Mouse (Mus musculus): ENCODE measurements around the gene Atp13a2. TPM values are rescaled to one million over a fixed set of nuclear protein-coding genes. Genes with fewer than 3 reads are reported as not detected.

Atp13a2 gene
- polyA plus RNA-seq, 1 experiment = 275 TPM

DNA sequence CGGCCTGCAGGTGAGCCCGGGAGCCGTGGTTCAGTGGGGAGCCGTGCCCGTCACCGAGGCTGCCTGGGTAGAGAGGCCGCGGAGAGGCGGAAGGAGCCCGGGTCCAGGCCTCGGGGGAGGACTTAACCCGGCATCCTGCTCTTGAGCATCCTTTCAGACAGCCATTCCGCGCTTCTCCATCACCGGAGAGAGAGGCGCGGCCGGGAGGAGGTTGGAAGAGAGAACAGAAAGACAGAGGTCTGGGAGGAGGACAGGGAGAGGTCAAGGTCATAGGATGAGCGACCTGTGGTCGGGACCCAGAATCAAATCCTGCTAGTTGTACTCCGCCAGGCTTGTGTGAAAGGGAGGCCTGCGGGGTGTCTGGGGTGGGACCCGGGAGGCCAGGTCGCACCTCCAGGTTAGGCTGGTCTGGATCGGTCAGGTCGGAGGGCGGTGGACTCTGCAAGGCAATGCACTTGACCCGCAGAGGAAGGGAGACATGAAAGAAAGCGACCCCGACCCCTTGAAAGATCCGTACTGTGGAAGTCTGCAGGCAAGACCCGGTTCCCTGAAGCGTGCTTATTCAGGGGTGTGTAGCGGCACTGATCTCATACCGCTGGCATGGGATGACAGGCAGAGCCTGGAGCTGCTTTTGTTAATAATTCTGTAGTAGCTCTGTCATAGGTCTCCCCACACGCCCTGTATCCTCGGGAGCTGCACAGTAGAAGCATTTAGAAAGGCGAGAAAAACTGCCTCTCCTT lies 25.0 kb upstream of the Atp13a2 start:
- no peaks in the 10 kb centered on the region for H3K27me3 ChIP-seq (ENCODE audit: control insufficient read depth, insufficient read depth, low read length)
- peak overlapping the region; percentile 87 for H3K27ac ChIP-seq (ENCODE audit: insufficient read depth, low read length)
- no peak for DNase-seq (ENCODE audit: low read depth in 1 of 2, low spot score in 2 of 2)
- TF ChIP-seq POLR2A (IDR thresholded peaks at IDR 0.05; ENCODE audit: low read depth, low read length) (no peak), CTCF (IDR thresholded peaks at IDR 0.05; ENCODE audit: extremely low read depth, insufficient read depth, insufficient read length, insufficient replicate concordance) (no peak)
- peaks cover 1% of the 10 kb centered on the region for H3K36me3 ChIP-seq (ENCODE audit: control insufficient read depth, insufficient read depth, low read length)
- peak overlapping the region; percentile 88 for H3K4me3 ChIP-seq (ENCODE audit: extremely low read depth, insufficient read depth, insufficient read length)
- H3K4me1 ChIP-seq (ENCODE audit: control insufficient read depth, insufficient read depth, insufficient read length) = peaks cover 10% of the 10 kb centered on the region; the same call in 1 of the 2 replicates
- WGBS = under 1% methylated on average over 38 of the region's 38 CpGs

DNA sequence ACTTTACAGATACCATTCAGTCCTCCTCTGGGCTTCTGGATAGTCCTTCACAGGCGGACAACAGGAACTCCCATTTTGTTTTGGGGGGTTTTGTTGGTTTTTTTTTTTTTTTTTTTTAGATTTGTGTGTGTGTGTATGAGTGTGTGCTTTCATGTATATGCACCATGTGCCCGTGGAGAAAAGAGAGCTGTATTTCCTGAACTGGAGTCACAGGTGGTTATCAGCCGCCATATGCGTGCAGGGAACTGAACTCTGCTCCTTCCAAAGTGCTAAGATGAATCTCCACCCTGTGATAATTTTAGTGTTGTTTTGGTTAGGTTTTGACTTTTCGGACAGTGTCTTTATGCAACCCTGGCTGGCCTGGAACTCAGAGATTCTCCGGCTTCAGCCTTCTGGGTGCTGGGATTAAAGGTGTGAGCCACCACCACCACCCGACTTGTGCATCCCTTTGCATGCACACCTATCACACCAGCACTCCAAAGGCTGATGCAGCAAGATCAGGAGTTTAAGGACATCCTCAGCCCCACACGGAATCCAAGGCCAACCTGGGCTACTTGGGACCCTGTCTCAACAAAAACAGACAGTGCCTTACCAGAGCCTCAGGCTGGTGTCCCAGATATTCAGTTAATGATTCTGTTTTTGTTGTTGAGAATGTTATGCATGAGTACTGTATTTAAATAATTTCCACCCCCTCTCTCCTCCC lies 24.3 kb upstream of the Atp13a2 start:
- peaks cover 5% of the 10 kb centered on the region for H3K36me3 ChIP-seq (ENCODE audit: control insufficient read depth, insufficient read depth, low read length)
- 56% methylated on average over 8 of the region's 8 CpGs for WGBS
- H3K27ac ChIP-seq (ENCODE audit: insufficient read depth, low read length) = no peak overlapping the region
- H3K27me3 ChIP-seq (ENCODE audit: control insufficient read depth, insufficient read depth, low read length) = no peaks in the 10 kb centered on the region
- no peak for TF ChIP-seq POLR2A (IDR thresholded peaks at IDR 0.05; ENCODE audit: low read depth, low read length)
- TF ChIP-seq CTCF (IDR thresholded peaks at IDR 0.05; ENCODE audit: extremely low read depth, insufficient read depth, insufficient read length, insufficient replicate concordance) = no peak
- no peak for DNase-seq (ENCODE audit: low read depth in 1 of 2, low spot score in 2 of 2)
- H3K4me3 ChIP-seq (ENCODE audit: extremely low read depth, insufficient read depth, insufficient read length) = 0 out of 2 replicates have a peak overlapping the region, but pooled peaks have one; percentile 88
- peaks cover 10% of the 10 kb centered on the region; the same call in 1 of the 2 replicates for H3K4me1 ChIP-seq (ENCODE audit: control insufficient read depth, insufficient read depth, insufficient read length)

DNA sequence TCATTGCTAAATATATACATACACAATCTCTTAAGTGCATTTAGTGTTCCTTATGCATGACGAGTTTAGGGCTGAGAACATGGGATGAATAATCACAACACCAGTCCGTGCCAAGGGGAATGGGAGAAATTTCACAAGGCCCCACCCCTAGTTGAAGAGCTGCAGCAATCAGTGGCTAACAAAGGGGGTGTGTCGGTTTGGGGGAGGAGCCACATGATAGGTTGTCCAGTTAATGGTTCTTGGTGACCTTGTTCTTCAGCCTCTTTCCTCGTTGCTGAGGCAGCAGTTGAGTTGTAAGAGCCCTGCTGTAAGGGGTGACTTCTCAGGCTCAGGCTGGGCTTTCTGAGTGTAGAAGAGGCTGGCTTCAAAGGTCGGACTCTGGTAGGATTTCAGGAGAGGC lies 23.7 kb upstream of the Atp13a2 start:
- H3K27ac ChIP-seq (ENCODE audit: insufficient read depth, low read length) = peak overlapping the region; percentile 55
- H3K36me3 ChIP-seq (ENCODE audit: control insufficient read depth, insufficient read depth, low read length) = peaks cover 9% of the 10 kb centered on the region
- H3K4me1 ChIP-seq (ENCODE audit: control insufficient read depth, insufficient read depth, insufficient read length) = peaks cover 10% of the 10 kb centered on the region; the same call in 1 of the 2 replicates
- no peak for TF ChIP-seq CTCF (IDR thresholded peaks at IDR 0.05; ENCODE audit: extremely low read depth, insufficient read depth, insufficient read length, insufficient replicate concordance)
- TF ChIP-seq POLR2A (IDR thresholded peaks at IDR 0.05; ENCODE audit: low read depth, low read length) = no peak
- no peak for DNase-seq (ENCODE audit: low read depth in 1 of 2, low spot score in 2 of 2)
- no peak overlapping the region for H3K4me3 ChIP-seq (ENCODE audit: extremely low read depth, insufficient read depth, insufficient read length)
- 65% methylated on average over 5 of the region's 5 CpGs for WGBS
- H3K27me3 ChIP-seq (ENCODE audit: control insufficient read depth, insufficient read depth, low read length) = no peaks in the 10 kb centered on the region

DNA sequence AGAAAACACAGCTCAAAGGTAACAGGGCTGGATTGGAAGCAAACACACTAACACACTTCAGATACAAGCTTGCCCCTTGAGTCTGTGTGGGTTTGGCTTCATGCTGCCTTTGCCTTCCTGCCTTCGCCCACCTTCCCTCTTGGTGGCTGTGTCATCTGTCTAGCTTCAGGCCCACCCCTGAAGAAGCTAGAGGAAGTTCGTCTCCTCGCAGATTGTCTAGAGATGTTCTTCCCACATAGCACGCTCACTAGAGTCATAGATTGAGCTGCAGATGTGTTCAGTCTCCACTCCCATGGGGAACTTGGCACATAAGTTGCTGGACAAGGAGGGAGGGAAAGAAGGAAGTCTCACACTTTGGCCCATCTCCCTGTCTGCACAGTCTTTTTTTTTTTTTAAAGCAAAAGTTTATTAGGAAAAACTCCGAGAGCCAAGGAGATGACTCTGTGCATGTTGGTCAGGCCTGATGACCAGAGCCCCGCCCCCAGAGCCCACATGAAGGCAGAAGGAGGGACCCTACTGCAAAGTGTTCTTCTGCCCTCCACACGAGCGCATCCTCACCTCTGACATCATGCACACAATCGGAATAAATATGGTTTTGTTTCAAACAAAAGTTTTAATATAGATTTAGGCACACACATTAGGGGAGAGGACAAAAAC lies 22.6 kb upstream of the Atp13a2 start:
- Histone ChIP-seq H3K27me3 (ENCODE audit: control insufficient read depth, insufficient read depth, low read length) (no peaks in the 10 kb centered on the region), H3K36me3 (ENCODE audit: control insufficient read depth, insufficient read depth, low read length) (peaks cover 10% of the 10 kb centered on the region), H3K27ac (ENCODE audit: insufficient read depth, low read length) (no peak overlapping the region), H3K4me1 (ENCODE audit: control insufficient read depth, insufficient read depth, insufficient read length) (peaks cover 10% of the 10 kb centered on the region; the same call in 1 of the 2 replicates), H3K4me3 (ENCODE audit: extremely low read depth, insufficient read depth, insufficient read length) (no peak overlapping the region)
- WGBS = 70% methylated on average over 9 of the region's 9 CpGs
- TF ChIP-seq CTCF (IDR thresholded peaks at IDR 0.05; ENCODE audit: extremely low read depth, insufficient read depth, insufficient read length, insufficient replicate concordance) (no peak), POLR2A (IDR thresholded peaks at IDR 0.05; ENCODE audit: low read depth, low read length) (no peak)
- DNase-seq (ENCODE audit: low read depth in 1 of 2, low spot score in 2 of 2) = no peak

DNA sequence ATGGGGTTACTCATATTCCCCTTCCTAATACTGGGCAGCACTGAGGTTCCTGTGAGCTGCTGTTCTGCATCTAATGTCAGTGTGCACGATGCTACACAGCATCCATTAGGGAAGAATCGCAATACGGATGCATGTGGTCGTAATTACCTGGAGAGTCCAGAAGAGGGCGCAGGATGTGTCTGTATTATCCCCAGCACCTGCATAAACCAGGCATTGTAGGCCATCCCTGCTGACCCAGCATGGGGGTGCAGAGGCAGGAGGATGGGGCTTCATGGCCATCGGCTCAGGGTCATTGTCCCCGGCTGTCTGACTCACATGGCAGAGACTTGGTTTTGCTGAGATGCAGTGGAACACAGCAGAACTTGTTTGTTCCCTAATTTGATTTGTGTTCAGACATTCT lies 22.1 kb upstream of the Atp13a2 start:
- peaks cover 10% of the 10 kb centered on the region; the same call in 1 of the 2 replicates for H3K4me1 ChIP-seq (ENCODE audit: control insufficient read depth, insufficient read depth, insufficient read length)
- H3K27ac ChIP-seq (ENCODE audit: insufficient read depth, low read length) = no peak overlapping the region
- WGBS = 9% methylated on average over 7 of the region's 7 CpGs
- H3K36me3 ChIP-seq (ENCODE audit: control insufficient read depth, insufficient read depth, low read length) = peaks cover 10% of the 10 kb centered on the region
- H3K4me3 ChIP-seq (ENCODE audit: extremely low read depth, insufficient read depth, insufficient read length) = no peak overlapping the region
- TF ChIP-seq POLR2A (IDR thresholded peaks at IDR 0.05; ENCODE audit: low read depth, low read length) (no peak), CTCF (IDR thresholded peaks at IDR 0.05; ENCODE audit: extremely low read depth, insufficient read depth, insufficient read length, insufficient replicate concordance) (peak; percentile 63; the same call in 1 of the 2 replicates)
- DNase-seq (ENCODE audit: low read depth in 1 of 2, low spot score in 2 of 2) = peak in 1 of 2 experiments; percentile 62
- H3K27me3 ChIP-seq (ENCODE audit: control insufficient read depth, insufficient read depth, low read length) = no peaks in the 10 kb centered on the region

DNA sequence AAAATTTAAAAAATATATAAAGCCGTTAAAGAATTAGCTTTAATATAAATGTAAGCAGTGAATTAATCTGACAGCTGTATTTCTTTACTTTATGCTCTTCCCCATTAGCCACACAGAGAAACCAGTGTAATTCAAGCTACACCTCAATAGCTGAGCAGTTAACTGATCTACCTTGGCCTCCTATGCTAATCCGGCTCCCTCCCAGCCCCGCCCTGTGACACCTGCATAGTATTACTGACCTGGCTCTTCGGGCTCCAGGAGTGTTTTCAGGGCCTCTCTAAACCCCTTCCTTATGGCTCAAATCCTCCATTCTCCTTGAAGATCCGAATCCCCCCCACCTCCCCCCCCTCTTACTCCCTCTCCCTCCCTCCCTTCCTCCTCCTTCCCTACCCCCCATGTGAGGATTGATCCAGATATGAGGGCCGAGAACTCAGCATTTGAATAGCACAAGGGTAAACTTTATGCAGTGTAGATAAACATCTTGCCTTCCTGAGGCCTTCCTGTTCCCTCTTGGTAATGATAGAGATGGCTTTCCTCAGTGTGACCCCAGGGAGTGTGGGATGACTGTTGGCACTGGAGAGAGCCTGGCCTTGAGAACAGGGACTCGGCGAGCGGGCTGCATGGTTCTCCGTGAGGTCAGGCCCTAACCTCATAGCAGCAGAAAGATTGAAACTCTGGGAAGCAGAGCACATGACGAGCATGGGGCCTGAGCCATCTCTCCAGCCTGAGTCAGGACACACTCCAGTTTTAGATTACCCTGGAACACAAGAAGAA lies 19.1 kb upstream of the Atp13a2 start:
- 90% methylated on average over 11 of the region's 11 CpGs for whole genome bisulfite sequencing
- Histone ChIP-seq H3K4me3 (ENCODE audit: extremely low read depth, insufficient read depth, insufficient read length) (no peak overlapping the region), H3K27ac (ENCODE audit: insufficient read depth, low read length) (no peak overlapping the region), H3K4me1 (ENCODE audit: control insufficient read depth, insufficient read depth, insufficient read length) (peaks cover 2% of the 10 kb centered on the region; the same call in 1 of the 2 replicates), H3K27me3 (ENCODE audit: control insufficient read depth, insufficient read depth, low read length) (no peaks in the 10 kb centered on the region), H3K36me3 (ENCODE audit: control insufficient read depth, insufficient read depth, low read length) (peaks cover 26% of the 10 kb centered on the region)
- TF ChIP-seq POLR2A (IDR thresholded peaks at IDR 0.05; ENCODE audit: low read depth, low read length) (no peak), CTCF (IDR thresholded peaks at IDR 0.05; ENCODE audit: extremely low read depth, insufficient read depth, insufficient read length, insufficient replicate concordance) (no peak)
- no peak for DNase-seq (ENCODE audit: low read depth in 1 of 2, low spot score in 2 of 2)
